Mouse (Mus musculus) liver, embryonic 14.5 days (tissue): ENCODE measurements around the gene Tha1. TPM values are rescaled to one million over a fixed set of nuclear protein-coding genes. Genes with fewer than 3 reads are reported as not detected.
A peak's percentile ranks its signal among the peaks of the same experiment; 100 is the strongest.

Experiments
- ATAC-seq: fragments of 200-750 bp; cut with Nextera tagmentation; 2 replicates; pipeline ENCODE4 v1.8.0; 2017; ENCODE audit warnings: moderate number of reproducible peaks, mild to moderate bottlenecking, moderate library complexity; ENCODE audit not compliant: insufficient read depth
- DNase-seq, 3 experiments: peaks; one replicate each; pipeline ENCODE4 v3.0.0-alpha.2; 2012 to 2013; ENCODE audit warnings: low read depth in 3 of 3, low spot score in 3 of 3
- H3K27ac ChIP-seq: fragments of 300-500 bp; sonication (generic); 2 replicates; pipeline ENCODE4 v1.5.1; 2014; ENCODE audit warnings: moderate library complexity, mild to moderate bottlenecking, control low read depth, inconsistent platforms
- H3K27me3 ChIP-seq: fragments of 300-500 bp; sonication (generic); 2 replicates; pipeline ENCODE4 v1.6.1; 2014; ENCODE audit warnings: mild to moderate bottlenecking, low read length, moderate library complexity; ENCODE audit not compliant: control insufficient read depth, insufficient read depth
- H3K36me3 ChIP-seq: fragments of 300-500 bp; sonication (generic); replicated peaks from 2 replicates; pipeline ENCODE4 v1.6.1; 2014; ENCODE audit warnings: low read depth; ENCODE audit not compliant: control insufficient read depth, insufficient read depth
- H3K4me1 ChIP-seq, 2 experiments: fragments of 200-500 bp in 1 of 2; fragments of 300-500 bp in 1 of 2; sonication (generic) in 1 of 2; replicated peaks; 2 replicates each; pipeline ENCODE4 v1.6.1; 2012 to 2014; ENCODE audit warnings: antibody characterized with exemption in 1 of 2, inconsistent platforms in 1 of 2, low read length in 1 of 2; ENCODE audit not compliant: control insufficient read depth in 2 of 2, insufficient read depth in 2 of 2
- H3K4me2 ChIP-seq: fragments of 300-500 bp; sonication (generic); 2 replicates; pipeline ENCODE4 v1.6.1; 2014; ENCODE audit warnings: low read depth, mild to moderate bottlenecking, control low read depth, moderate library complexity
- H3K4me3 ChIP-seq, 2 experiments: fragments of 200-500 bp in 1 of 2; fragments of 300-500 bp in 1 of 2; sonication (generic) in 1 of 2; 2 replicates each; pipeline ENCODE4 v1.5.1; 2012 to 2014; ENCODE audit warnings: low read depth in 2 of 2, low read length in 2 of 2, mild to moderate bottlenecking in 2 of 2, control low read depth in 1 of 2, inconsistent platforms in 1 of 2, moderate library complexity in 1 of 2; ENCODE audit not compliant: insufficient read depth in 1 of 2
- H3K9ac ChIP-seq: fragments of 300-500 bp; sonication (generic); replicated peaks from 2 replicates; pipeline ENCODE4 v1.6.1; 2014; ENCODE audit warnings: mild to moderate bottlenecking, control low read depth, moderate library complexity
- H3K9me3 ChIP-seq: fragments of 300-500 bp; sonication (generic); 2 replicates; pipeline ENCODE4 v1.6.1; 2016; ENCODE audit warnings: low read length, mixed read lengths; ENCODE audit not compliant: control insufficient read depth
- CTCF ChIP-seq: IDR thresholded peaks from 2 replicates; pipeline ENCODE4 v1.5.1; 2016; ENCODE audit warnings: antibody characterized with exemption, low read depth, control low read depth
- EP300 ChIP-seq: IDR thresholded peaks from 2 replicates; pipeline ENCODE4 v1.6.1; 2016; ENCODE audit warnings: antibody characterized with exemption, low read depth
- WGBS: fragments of 180-500 bp; shearing (Covaris S2); extraction: QIAGEN DNeasy Blood & Tissue Kit; methylation state at CpG from one replicate; pipeline ENCODE4 v1.1.7; 2014; ENCODE audit not compliant: insufficient replicate concordance; 5-methylcytosine and 5-hydroxymethylcytosine counted together
- polyA plus RNA-seq, 2 experiments: library from polyadenylated mRNA; depleted of rRNA in 1 of 2; stranded (reverse) in 1 of 2; unstranded in 1 of 2; fragments of >200 nt; fragmentation: Nextera tagmentation in 1 of 2; extraction: Ambion mirVana in 1 of 2; gene quantifications; 2 replicates each; pipeline versions ENCODE4 v1.2.1 to v1.2.3; 2012 to 2014

The Tha1 gene
- polyA plus RNA-seq, 2 experiments = 1.4 to 1.6 TPM

GRCm38 (mm10) chr11:117823411-117823810 is 49.9 kb downstream of the Tha1 start:
- no peak overlapping the region for H3K27ac ChIP-seq
- ATAC-seq (no peak), DNase-seq (no peak)

GRCm38 (mm10) chr11:117822728-117823241 is 50.5 kb downstream of the Tha1 start:
- ATAC-seq = no peak
- DNase-seq = no peak
- TF ChIP-seq CTCF (no peak), EP300 (no peak)
- Histone ChIP-seq H3K9ac (no peak overlapping the region; the same call in 1 of the 2 replicates), H3K36me3 (peaks cover 58% of the 10 kb centered on the region), H3K27ac (no peak overlapping the region), H3K4me3 (no peak overlapping the region), H3K9me3 (no peaks in the 10 kb centered on the region), H3K27me3 (no peaks in the 10 kb centered on the region), H3K4me1 (peaks cover 20 to 33% of the 10 kb centered on the region in 2 experiments), H3K4me2 (peak overlapping the region; percentile 90; the same call in 1 of the 2 replicates)
- 91% methylated on average over 7 of the region's 7 CpGs for whole genome bisulfite sequencing

More at GRCm38 (mm10) chr11:117823411-117823810, 49.9 kb downstream of the Tha1 start:
- peak overlapping the region in 1 of 2 experiments; percentile 95; a peak in 1 of 4 replicates for H3K4me3 ChIP-seq
- 85% methylated on average over 6 of the region's 6 CpGs for WGBS
- H3K9ac ChIP-seq = no peak overlapping the region; the same call in 1 of the 2 replicates
- H3K36me3 ChIP-seq = peaks cover 52% of the 10 kb centered on the region
- peak overlapping the region; percentile 90 for H3K4me2 ChIP-seq
- TF ChIP-seq EP300 (no peak), CTCF (no peak)
- peaks cover 26 to 39% of the 10 kb centered on the region in 2 experiments for H3K4me1 ChIP-seq
- H3K9me3 ChIP-seq = no peaks in the 10 kb centered on the region
- H3K27me3 ChIP-seq = no peaks in the 10 kb centered on the region

GRCm38 (mm10) chr11:117821868-117822267 is 51.4 kb downstream of the Tha1 start:
- Histone ChIP-seq H3K9me3 (no peaks in the 10 kb centered on the region), H3K9ac (no peak overlapping the region), H3K36me3 (peaks cover 67% of the 10 kb centered on the region), H3K27ac (no peak overlapping the region), H3K4me1 (peaks cover 14 to 24% of the 10 kb centered on the region in 2 experiments; a peak in 3 of 4 replicates), H3K4me3 (no peak overlapping the region), H3K4me2 (no peak overlapping the region), H3K27me3 (no peaks in the 10 kb centered on the region)
- DNase-seq (no peak), ATAC-seq (no peak)
- TF ChIP-seq EP300 (no peak), CTCF (no peak)
- WGBS = 86% methylated on average over 9 of the region's 9 CpGs

- Histone ChIP-seq H3K36me3 (peaks cover 83% of the 10 kb centered on the region), H3K4me2 (no peak overlapping the region), H3K27me3 (no peaks in the 10 kb centered on the region), H3K4me1 (peaks cover 9 to 14% of the 10 kb centered on the region in 2 experiments; a peak in 3 of 4 replicates), H3K4me3 (no peak overlapping the region), H3K27ac (no peak overlapping the region), H3K9me3 (no peaks in the 10 kb centered on the region), H3K9ac (no peak overlapping the region)
- TF ChIP-seq EP300 (no peak), CTCF (no peak)
- ATAC-seq (no peak), DNase-seq (no peak)
- WGBS = 88% methylated on average over 7 of the region's 7 CpGs
Observed at GRCm38 (mm10) chr11:117820173-117820572, 53.1 kb downstream of the Tha1 start.

- Histone ChIP-seq H3K36me3 (peaks cover 91% of the 10 kb centered on the region), H3K9me3 (no peaks in the 10 kb centered on the region), H3K9ac (no peak overlapping the region), H3K27ac (no peak overlapping the region), H3K4me1 (peaks cover 8 to 10% of the 10 kb centered on the region in 2 experiments; a peak in 3 of 4 replicates), H3K27me3 (no peaks in the 10 kb centered on the region), H3K4me2 (no peak overlapping the region), H3K4me3 (no peak overlapping the region)
- no peak for DNase-seq
- TF ChIP-seq EP300 (no peak), CTCF (no peak)
- 77% methylated on average over 8 of the region's 8 CpGs for WGBS
- no peak for ATAC-seq
Observed at GRCm38 (mm10) chr11:117819095-117819494, 54.2 kb downstream of the Tha1 start.

Other genes with a start within 250 kb of the Tha1 start
- gene Tnrc6c, start 219.2 kb downstream of the Tha1 start, polyA plus RNA-seq (2012; rRNA removed) = 3.4 and 3.7 TPM in 2 replicates
- 2.4 and 2.6 TPM in 2 replicates for gene Tnrc6c, start 219.2 kb downstream of the Tha1 start, polyA plus RNA-seq (2014; fragmentation: Nextera tagmentation; extraction: Ambion mirVana)
- 28.1 and 29.8 TPM in 2 replicates for gene Tmc8, start 91.4 kb downstream of the Tha1 start, polyA plus RNA-seq (2012; rRNA removed)
- 9.9 and 13.1 TPM in 2 replicates for gene Tmc8, start 91.4 kb downstream of the Tha1 start, polyA plus RNA-seq (2014; fragmentation: Nextera tagmentation; extraction: Ambion mirVana)
- gene Tmc6, start 91.3 kb downstream of the Tha1 start, polyA plus RNA-seq (2012; rRNA removed) = 32.1 and 51.8 TPM in 2 replicates
- 40.5 and 44.1 TPM in 2 replicates for gene Tmc6, start 91.3 kb downstream of the Tha1 start, polyA plus RNA-seq (2014; fragmentation: Nextera tagmentation; extraction: Ambion mirVana)
- 104 and 133 TPM in 2 replicates for gene 6030468B19Rik, start 75.8 kb downstream of the Tha1 start, polyA plus RNA-seq (2012; rRNA removed)
- gene 6030468B19Rik, start 75.8 kb downstream of the Tha1 start, polyA plus RNA-seq (2014; fragmentation: Nextera tagmentation; extraction: Ambion mirVana) = 67.1 and 78.0 TPM in 2 replicates
- 0.03 and 0.08 TPM in 2 replicates for gene Gm20708, start 63.8 kb downstream of the Tha1 start, polyA plus RNA-seq (2012; rRNA removed)
- 0.10 and 0.28 TPM in 2 replicates for gene Gm20708, start 63.8 kb downstream of the Tha1 start, polyA plus RNA-seq (2014; fragmentation: Nextera tagmentation; extraction: Ambion mirVana)
- 36.5 and 48.8 TPM in 2 replicates for gene Syngr2, start 63.8 kb downstream of the Tha1 start, polyA plus RNA-seq (2012; rRNA removed)
- gene Syngr2, start 63.8 kb downstream of the Tha1 start, polyA plus RNA-seq (2014; fragmentation: Nextera tagmentation; extraction: Ambion mirVana) = 48.6 and 50.4 TPM in 2 replicates
- gene Afmid, start 47.6 kb downstream of the Tha1 start, polyA plus RNA-seq (2012; rRNA removed) = 7.1 and 7.6 TPM in 2 replicates
- gene Afmid, start 47.6 kb downstream of the Tha1 start, polyA plus RNA-seq (2014; fragmentation: Nextera tagmentation; extraction: Ambion mirVana) = 7.5 and 9.8 TPM in 2 replicates
- 122 and 136 TPM in 2 replicates for gene Tk1, start 47.4 kb downstream of the Tha1 start, polyA plus RNA-seq (2012; rRNA removed)
- 135 and 144 TPM in 2 replicates for gene Tk1, start 47.4 kb downstream of the Tha1 start, polyA plus RNA-seq (2014; fragmentation: Nextera tagmentation; extraction: Ambion mirVana)
- gene Birc5, start 24.2 kb downstream of the Tha1 start, polyA plus RNA-seq (2012; rRNA removed) = 123 and 181 TPM in 2 replicates
- gene Birc5, start 24.2 kb downstream of the Tha1 start, polyA plus RNA-seq (2014; fragmentation: Nextera tagmentation; extraction: Ambion mirVana) = 371 and 373 TPM in 2 replicates
- gene Tmem235, start 12.7 kb downstream of the Tha1 start, polyA plus RNA-seq (2012; rRNA removed) = 0.02 TPM in 1 of 2 replicates, not detected in the other
- not detected in 2 replicates for gene Tmem235, start 12.7 kb downstream of the Tha1 start, polyA plus RNA-seq (2014; fragmentation: Nextera tagmentation; extraction: Ambion mirVana)
- gene Socs3, start 96.6 kb upstream of the Tha1 start, polyA plus RNA-seq (2012; rRNA removed) = 6.5 and 7.0 TPM in 2 replicates
- gene Socs3, start 96.6 kb upstream of the Tha1 start, polyA plus RNA-seq (2014; fragmentation: Nextera tagmentation; extraction: Ambion mirVana) = 2.2 and 2.7 TPM in 2 replicates
- gene Pgs1, start 112.8 kb upstream of the Tha1 start, polyA plus RNA-seq (2012; rRNA removed) = 11.9 and 12.9 TPM in 2 replicates
- gene Pgs1, start 112.8 kb upstream of the Tha1 start, polyA plus RNA-seq (2014; fragmentation: Nextera tagmentation; extraction: Ambion mirVana) = 11.2 and 12.1 TPM in 2 replicates